Mouse (Mus musculus): ENCODE measurements at regions not wholly inside any gene's neighbourhood (a gene's known extent, or its start where the extent isn't known, plus 50 kb on each side); places are given as distances from the start of the nearest gene placed in this dataset.

DNA sequence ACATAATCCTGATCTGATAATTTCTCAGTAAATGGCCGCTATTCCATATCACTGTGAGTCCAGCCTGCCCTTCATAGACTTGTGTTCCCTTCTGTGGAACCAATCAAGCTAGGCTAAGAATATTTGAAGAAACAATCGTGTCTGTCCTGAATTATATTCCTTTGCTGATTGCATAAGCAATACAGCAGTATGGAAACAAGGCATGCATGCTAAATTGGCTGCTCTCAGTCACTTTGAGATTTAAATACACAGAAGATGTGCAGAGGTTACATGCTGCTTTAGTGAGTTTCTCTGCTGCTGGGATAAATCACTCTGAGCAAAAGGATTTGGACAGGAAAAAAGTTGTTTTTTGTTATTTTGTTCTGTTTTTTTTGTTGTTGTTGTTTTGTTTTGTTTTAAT, 331.4 kb upstream of the Nrp1 start:
- Histone ChIP-seq H3K4me1 (peaks cover 20% of the 10 kb centered on the region), H3K9me3 (no peaks in the 10 kb centered on the region), H3K36me3 (replicated peaks) (no peaks in the 10 kb centered on the region), H3K4me3 (no peak overlapping the region), H3K27ac (no peak overlapping the region), H3K27me3 (ENCODE audit: poor library complexity, severe bottlenecking) (no peaks in the 10 kb centered on the region)
- 76% methylated on average over 2 of the region's 2 CpGs for WGBS
- no peak for DNase-seq (ENCODE audit: extremely low spot score, low spot score)

- 89% methylated on average over 24 of the region's 24 CpGs for WGBS
- DNase-seq (ENCODE audit: extremely low spot score, low spot score): no peak
- H3K27me3 ChIP-seq (ENCODE audit: poor library complexity, severe bottlenecking): no peaks in the 10 kb centered on the region
- H3K4me3 ChIP-seq: no peak overlapping the region
- H3K27ac ChIP-seq: no peak overlapping the region
- H3K4me1 ChIP-seq: peaks cover 2% of the 10 kb centered on the region
- no peaks in the 10 kb centered on the region for H3K36me3 ChIP-seq (replicated peaks)
- H3K9me3 ChIP-seq: no peaks in the 10 kb centered on the region
These were observed 327.8 kb upstream of the Nrp1 start for GRCm38 (mm10) chr8:128030335-128031280.

- DNase-seq (ENCODE audit: extremely low spot score, low spot score): no peak
- Histone ChIP-seq H3K36me3 (replicated peaks) (no peaks in the 10 kb centered on the region), H3K4me3 (no peak overlapping the region), H3K4me1 (no peaks in the 10 kb centered on the region), H3K27ac (no peak overlapping the region), H3K27me3 (ENCODE audit: poor library complexity, severe bottlenecking) (no peaks in the 10 kb centered on the region), H3K9me3 (no peaks in the 10 kb centered on the region)
- 92% methylated on average over 6 of the region's 6 CpGs for WGBS
These were observed 324.3 kb upstream of the Nrp1 start for GRCm38 (mm10) chr8:128034127-128034526.

GRCm38 (mm10) chr8:128035672-128036071, 322.7 kb upstream of the Nrp1 start:
- WGBS: 69% methylated on average over 3 of the region's 3 CpGs

GRCm38 (mm10) chr8:128039341-128040064, 318.9 kb upstream of the Nrp1 start:
- no peak for DNase-seq (ENCODE audit: extremely low spot score, low spot score)
- 88% methylated on average over 6 of the region's 6 CpGs for WGBS
- H3K27ac ChIP-seq: no peak overlapping the region
- peaks cover 7% of the 10 kb centered on the region; the same call in 1 of the 2 replicates for H3K4me1 ChIP-seq
- no peak overlapping the region for H3K4me3 ChIP-seq
- H3K9me3 ChIP-seq: no peaks in the 10 kb centered on the region
- no peaks in the 10 kb centered on the region for H3K27me3 ChIP-seq (ENCODE audit: poor library complexity, severe bottlenecking)
- no peaks in the 10 kb centered on the region for H3K36me3 ChIP-seq (replicated peaks)

More at GRCm38 (mm10) chr8:128035672-128036071, 322.7 kb upstream of the Nrp1 start:
- H3K9me3 ChIP-seq: no peaks in the 10 kb centered on the region
- no peaks in the 10 kb centered on the region for H3K27me3 ChIP-seq (ENCODE audit: poor library complexity, severe bottlenecking)
- no peak overlapping the region for H3K4me3 ChIP-seq
- H3K27ac ChIP-seq: no peak overlapping the region
- DNase-seq (ENCODE audit: extremely low spot score, low spot score): no peak
- H3K4me1 ChIP-seq: no peaks in the 10 kb centered on the region
- no peaks in the 10 kb centered on the region for H3K36me3 ChIP-seq (replicated peaks)

DNA sequence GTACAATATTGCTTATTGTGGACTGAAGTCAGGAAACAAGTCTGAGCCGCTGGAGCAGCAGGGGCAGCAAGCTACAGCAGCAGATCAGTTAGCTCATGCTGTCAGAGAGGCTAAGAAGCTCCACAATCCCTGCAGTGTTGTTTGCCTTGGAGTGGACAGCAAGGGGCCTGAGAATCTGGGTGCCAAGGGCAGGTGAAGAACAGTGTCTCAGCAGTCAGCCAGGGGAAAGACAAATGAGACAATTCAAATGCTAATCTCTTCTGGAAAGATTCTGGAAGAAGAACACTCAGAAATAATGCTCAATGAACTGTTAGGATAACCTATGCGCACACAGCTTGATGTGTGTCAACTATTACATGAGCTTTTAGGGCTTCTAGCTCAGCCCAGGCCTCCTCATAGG, 315.5 kb upstream of the Nrp1 start:
- no peaks in the 10 kb centered on the region for H3K27me3 ChIP-seq (ENCODE audit: poor library complexity, severe bottlenecking)
- H3K27ac ChIP-seq: no peak overlapping the region
- no peak overlapping the region for H3K4me3 ChIP-seq
- no peak for DNase-seq (ENCODE audit: extremely low spot score, low spot score)
- no peaks in the 10 kb centered on the region for H3K36me3 ChIP-seq (replicated peaks)
- WGBS: 61% methylated on average over 2 of the region's 2 CpGs
- no peaks in the 10 kb centered on the region for H3K9me3 ChIP-seq
- peaks cover 7% of the 10 kb centered on the region; the same call in 1 of the 2 replicates for H3K4me1 ChIP-seq

DNA sequence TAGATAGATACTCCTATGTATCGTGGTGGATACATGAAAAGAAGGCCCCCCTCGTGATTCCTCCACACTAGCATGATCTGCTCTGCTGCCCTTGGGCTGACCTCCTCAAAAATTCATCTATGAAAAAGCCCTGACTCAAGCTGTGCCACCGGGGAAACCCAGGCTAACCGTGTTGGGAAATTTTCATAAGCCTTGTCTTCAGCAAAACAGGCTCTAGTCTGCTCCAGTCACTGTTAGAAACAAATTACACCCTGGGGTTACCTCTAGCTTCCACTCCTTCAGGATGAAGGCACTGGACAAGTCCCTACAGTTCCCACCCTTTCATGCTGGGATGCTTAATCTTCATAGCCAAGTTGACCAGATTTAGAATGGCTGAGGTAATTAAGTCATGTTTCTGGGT, 315.0 kb upstream of the Nrp1 start:
- H3K4me1 ChIP-seq: peaks cover 7% of the 10 kb centered on the region; the same call in 1 of the 2 replicates
- H3K27ac ChIP-seq: no peak overlapping the region
- H3K27me3 ChIP-seq (ENCODE audit: poor library complexity, severe bottlenecking): no peaks in the 10 kb centered on the region
- 79% methylated on average over 4 of the region's 4 CpGs for WGBS
- DNase-seq (ENCODE audit: extremely low spot score, low spot score): no peak
- H3K36me3 ChIP-seq (replicated peaks): no peaks in the 10 kb centered on the region
- no peaks in the 10 kb centered on the region for H3K9me3 ChIP-seq
- H3K4me3 ChIP-seq: no peak overlapping the region

DNA sequence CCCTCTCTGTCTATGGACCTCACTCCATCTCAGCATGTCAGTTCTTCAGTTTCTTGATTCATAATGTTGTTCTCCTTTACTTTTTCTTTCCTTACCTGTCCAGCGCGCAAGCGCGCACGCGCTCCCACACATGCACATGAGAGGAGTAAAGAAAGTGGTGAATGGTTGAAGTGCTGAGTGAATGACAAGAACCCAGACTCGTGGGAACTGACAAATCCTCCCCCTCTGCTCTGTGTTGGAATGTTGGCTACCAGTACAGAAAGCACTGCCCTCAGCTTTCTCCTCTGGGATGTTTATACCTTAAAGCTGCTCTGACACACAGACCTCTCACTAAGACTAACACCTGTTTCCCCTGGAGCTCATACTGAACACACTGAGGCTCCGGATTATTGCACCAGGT, 302.2 kb upstream of the Nrp1 start:
- Histone ChIP-seq H3K27ac (no peak overlapping the region), H3K27me3 (ENCODE audit: poor library complexity, severe bottlenecking) (no peaks in the 10 kb centered on the region), H3K4me1 (no peaks in the 10 kb centered on the region), H3K9me3 (no peaks in the 10 kb centered on the region), H3K4me3 (no peak overlapping the region), H3K36me3 (replicated peaks) (no peaks in the 10 kb centered on the region)
- 87% methylated on average over 8 of the region's 8 CpGs for WGBS
- no peak for DNase-seq (ENCODE audit: extremely low spot score, low spot score)

DNA sequence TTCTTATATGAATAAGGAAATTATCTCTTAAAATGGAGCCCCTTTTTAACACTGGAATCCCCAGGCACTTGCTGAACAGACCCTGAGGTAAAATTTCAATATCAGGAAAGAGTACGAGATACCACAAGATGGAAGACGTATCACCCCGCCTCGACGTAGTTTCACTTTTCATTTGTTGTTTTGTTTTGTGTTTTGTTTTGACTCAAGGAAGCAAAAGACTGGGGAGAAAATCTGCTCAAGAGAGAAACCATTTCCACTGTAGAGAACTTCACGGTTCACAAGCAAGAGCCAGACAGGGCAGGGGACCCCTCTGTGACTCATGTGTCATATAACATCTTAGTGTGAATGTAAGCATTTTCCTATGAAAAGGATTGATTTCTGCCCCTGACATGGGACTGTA, 300.6 kb upstream of the Nrp1 start:
- DNase-seq (ENCODE audit: extremely low spot score, low spot score): no peak
- Histone ChIP-seq H3K4me3 (no peak overlapping the region), H3K27me3 (ENCODE audit: poor library complexity, severe bottlenecking) (no peaks in the 10 kb centered on the region), H3K4me1 (no peaks in the 10 kb centered on the region), H3K27ac (no peak overlapping the region), H3K9me3 (no peaks in the 10 kb centered on the region), H3K36me3 (replicated peaks) (no peaks in the 10 kb centered on the region)
- 92% methylated on average over 6 of the region's 6 CpGs for WGBS

- Histone ChIP-seq H3K27me3 (ENCODE audit: poor library complexity, severe bottlenecking) (no peaks in the 10 kb centered on the region), H3K9me3 (no peaks in the 10 kb centered on the region), H3K4me1 (no peaks in the 10 kb centered on the region), H3K27ac (no peak overlapping the region), H3K36me3 (replicated peaks) (no peaks in the 10 kb centered on the region), H3K4me3 (no peak overlapping the region)
- no peak for DNase-seq (ENCODE audit: extremely low spot score, low spot score)
- WGBS: 93% methylated on average over 3 of the region's 3 CpGs
These were observed 298.6 kb upstream of the Nrp1 start for GRCm38 (mm10) chr8:128059817-128060216.

DNA sequence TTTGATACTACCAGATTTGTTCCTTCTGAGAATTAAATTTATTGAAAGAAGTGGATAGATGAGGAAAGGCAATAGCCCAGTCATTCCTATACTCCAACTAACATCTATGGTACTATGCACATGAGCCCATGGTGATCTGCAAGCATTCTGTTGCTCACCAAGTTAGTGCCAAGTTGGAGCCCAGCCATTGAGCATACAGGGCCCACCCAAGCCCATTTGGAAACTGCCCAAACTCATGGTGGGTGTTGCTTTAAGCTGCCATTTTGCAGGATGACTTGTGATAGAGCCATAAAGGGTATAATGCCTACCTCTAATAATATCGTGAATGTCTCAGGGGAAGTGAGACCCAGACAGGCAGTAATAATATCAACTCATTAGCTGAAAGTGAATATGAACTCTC, 294.2 kb upstream of the Nrp1 start:
- no peaks in the 10 kb centered on the region for H3K27me3 ChIP-seq (ENCODE audit: poor library complexity, severe bottlenecking)
- DNase-seq (ENCODE audit: extremely low spot score, low spot score): no peak
- 82% methylated on average over 1 of the region's 1 CpGs for WGBS

GRCm38 (mm10) chr8:128065127-128065526, 293.3 kb upstream of the Nrp1 start:
- H3K4me1 ChIP-seq: 0 out of 2 replicates have a peak, but pooled peaks cover 7% of the 10 kb centered on the region
- H3K9me3 ChIP-seq: no peaks in the 10 kb centered on the region
- no peak overlapping the region for H3K4me3 ChIP-seq
- WGBS: 89% methylated on average over 2 of the region's 2 CpGs
- H3K36me3 ChIP-seq (replicated peaks): no peaks in the 10 kb centered on the region
- no peak overlapping the region for H3K27ac ChIP-seq
- no peak for DNase-seq (ENCODE audit: extremely low spot score, low spot score)
- H3K27me3 ChIP-seq (ENCODE audit: poor library complexity, severe bottlenecking): no peaks in the 10 kb centered on the region

More for the DNA sequence above, 294.2 kb upstream of the Nrp1 start:
- no peak overlapping the region for H3K27ac ChIP-seq
- H3K36me3 ChIP-seq (replicated peaks): no peaks in the 10 kb centered on the region
- no peak overlapping the region for H3K4me3 ChIP-seq
- H3K9me3 ChIP-seq: no peaks in the 10 kb centered on the region
- 0 out of 2 replicates have a peak, but pooled peaks cover 7% of the 10 kb centered on the region for H3K4me1 ChIP-seq

Measured in forebrain, embryonic 10.5 days (tissue).